Mouse (Mus musculus): ENCODE measurements around the gene Trpm3.

Gene Trpm3

GRCm38 (mm10) chr19:23037499-23037898, 898.7 kb downstream of the Trpm3 start:
- DNase-seq (ENCODE audit: low spot score) = no peak

DNA sequence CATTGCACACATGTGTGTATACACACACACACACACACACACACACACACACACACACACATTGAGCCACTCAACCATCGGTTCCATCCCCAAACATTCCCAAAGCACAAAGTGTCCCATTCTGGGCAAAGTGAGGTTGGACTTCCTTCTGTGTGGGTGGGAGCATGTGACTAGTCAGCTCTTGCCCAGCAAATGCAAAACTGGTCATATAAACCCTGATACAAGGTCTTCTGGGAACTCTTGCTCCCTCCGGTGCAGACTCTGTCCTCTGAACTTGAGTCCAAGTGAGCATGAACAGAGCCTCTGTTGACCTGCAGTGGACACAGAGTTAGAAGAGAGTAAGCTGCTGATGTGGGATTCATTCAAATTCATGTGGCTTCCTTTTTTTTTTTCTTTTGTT, 899.5 kb downstream of the Trpm3 start:
- no peak for DNase-seq (ENCODE audit: low spot score)

GRCm38 (mm10) chr19:23041483-23042167, 902.8 kb downstream of the Trpm3 start:
- no peak for DNase-seq (ENCODE audit: low spot score)

GRCm38 (mm10) chr19:23042168-23042733, 903.4 kb downstream of the Trpm3 start:
- DNase-seq (ENCODE audit: low spot score) = no peak

DNA sequence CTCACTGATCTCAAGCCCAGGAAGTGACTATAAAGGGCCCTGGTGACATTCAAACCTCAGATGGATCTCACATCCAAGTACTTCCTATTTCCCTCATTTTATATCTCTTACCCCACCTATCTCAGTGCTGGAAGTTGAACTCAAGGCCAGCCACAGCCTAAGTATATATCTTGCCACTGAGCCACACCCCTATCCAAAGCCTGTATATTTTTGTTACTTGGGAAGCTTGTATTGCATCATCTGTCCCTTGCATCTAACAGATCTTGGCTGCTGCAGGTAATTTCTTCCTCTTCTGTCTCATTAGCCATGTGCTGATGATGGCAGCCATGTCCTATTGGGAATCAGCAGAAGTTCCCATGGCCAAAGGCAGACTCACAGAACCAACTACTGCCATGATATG, 904.9 kb downstream of the Trpm3 start:
- DNase-seq (ENCODE audit: low spot score) = no peak
